Mouse (Mus musculus): Measurements from ENCODE around the gene Akr7a5.

DNA sequence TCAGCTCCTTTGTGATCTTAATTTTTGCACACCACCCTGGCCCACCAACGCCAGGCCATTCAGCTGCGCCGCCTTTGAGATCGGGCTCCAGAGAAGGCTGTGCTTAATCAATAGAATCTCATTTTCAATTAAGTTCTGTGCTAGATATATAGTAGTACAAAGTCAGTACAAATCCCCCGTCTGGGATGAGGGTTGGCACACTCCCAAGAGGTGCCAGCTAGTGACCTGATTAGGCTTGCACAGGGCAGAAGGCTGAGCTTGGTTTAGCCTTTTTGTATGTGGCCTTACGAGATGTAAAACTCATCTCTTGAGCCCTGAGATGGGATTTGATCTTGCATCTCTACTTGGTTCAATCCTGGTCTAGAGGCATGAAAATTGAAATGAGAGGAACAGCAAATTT is 47.6 kb upstream of the Akr7a5 start:
- TF ChIP-seq SMC3 (IDR thresholded peaks at IDR 0.05; ENCODE audit: low read depth, low read length) (no peak), ZNF384 (IDR thresholded peaks at IDR 0.05; ENCODE audit: low read depth, low read length) (no peak), CHD2 (IDR thresholded peaks at IDR 0.05; ENCODE audit: low read length) (no peak)
